Mouse (Mus musculus) lung, postnatal 0 days (tissue): ENCODE results near the gene Dcaf12.

Source experiments
- CTCF ChIP-seq: IDR thresholded peaks from 2 replicates; pipeline ENCODE4 v1.5.1; 2016; ENCODE audit warnings: antibody characterized with exemption, mild to moderate bottlenecking
- EP300 ChIP-seq: IDR thresholded peaks from 2 replicates; pipeline ENCODE4 v1.6.1; 2016; ENCODE audit warnings: antibody characterized with exemption, mild to moderate bottlenecking, control low read depth

DNA sequence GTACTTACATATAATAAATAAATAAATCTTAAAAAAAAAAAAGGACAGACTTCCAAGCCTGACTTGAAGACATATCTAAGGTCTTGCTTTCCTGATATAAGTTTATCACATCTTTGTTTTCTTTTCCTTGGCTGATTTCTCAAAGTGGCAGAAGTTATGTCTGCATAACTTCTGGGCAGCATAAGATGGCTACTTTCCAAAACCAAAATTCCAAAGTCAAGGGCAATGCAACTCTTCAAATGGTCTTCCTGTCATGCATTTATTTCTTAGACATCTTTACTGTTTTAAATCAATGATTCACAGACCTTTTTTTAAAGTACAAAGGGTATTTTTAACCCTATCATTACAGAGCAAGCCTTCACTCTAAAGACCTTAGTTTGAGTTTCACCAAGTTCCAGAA is 54.0 kb downstream of the Dcaf12 start:
- TF ChIP-seq EP300 (no peak), CTCF (no peak)
